Mouse (Mus musculus): ENCODE measurements around the gene Ccl7. TPM values are rescaled to one million over a fixed set of nuclear protein-coding genes. Genes with fewer than 3 reads are reported as not detected.

Ccl7 gene
- polyA plus RNA-seq, 2 experiments: 0.16 to 0.33 TPM

DNA sequence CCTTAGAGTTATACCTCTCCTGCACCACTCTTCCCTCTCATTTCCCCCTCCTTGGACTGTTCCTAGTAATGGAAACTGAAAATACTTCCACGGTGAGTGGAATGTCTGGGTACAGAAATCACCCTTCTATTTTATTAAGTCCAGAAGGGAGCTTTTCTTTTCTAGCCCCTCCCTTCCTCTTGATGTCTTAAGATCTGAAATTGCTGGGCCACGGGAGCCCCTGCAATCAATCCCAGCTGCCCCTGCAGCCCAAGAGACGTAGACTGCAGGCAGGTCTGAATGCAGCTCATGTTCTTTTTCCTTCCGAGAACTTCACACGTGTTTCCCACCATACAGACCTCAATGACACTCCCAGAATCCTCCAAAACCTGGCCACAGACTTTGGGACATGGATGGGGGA is 44.9 kb upstream of the Ccl7 start:
- no peak overlapping the region for H3K4me3 ChIP-seq (ENCODE audit: insufficient read depth in 1 of 2, low read depth in 2 of 2, low read length in 2 of 2)
- H3K9me3 ChIP-seq (ENCODE audit: control insufficient read depth, low read length): no peaks in the 10 kb centered on the region
- no peak overlapping the region for H3K9ac ChIP-seq (replicated peaks)
- ATAC-seq (ENCODE audit: insufficient read depth): no peak
- no peaks in the 10 kb centered on the region for H3K4me1 ChIP-seq (replicated peaks; ENCODE audit: control insufficient read depth in 2 of 2, insufficient read depth in 2 of 2, low read length in 1 of 2)
- no peak overlapping the region for H3K4me2 ChIP-seq (ENCODE audit: low read depth)
- no peaks in the 10 kb centered on the region for H3K36me3 ChIP-seq (replicated peaks; ENCODE audit: control insufficient read depth, insufficient read depth, low read depth)
- no peaks in the 10 kb centered on the region for H3K27me3 ChIP-seq (ENCODE audit: control insufficient read depth, insufficient read depth, low read length)
- WGBS (ENCODE audit: insufficient replicate concordance): 41% methylated on average over 5 of the region's 5 CpGs
- no peak for DNase-seq (ENCODE audit: low read depth in 3 of 3, low spot score in 3 of 3)
- TF ChIP-seq EP300 (IDR thresholded peaks at IDR 0.05; ENCODE audit: low read depth): no peak
- no peak for TF ChIP-seq CTCF (IDR thresholded peaks at IDR 0.05; ENCODE audit: low read depth)
- no peak overlapping the region for H3K27ac ChIP-seq

DNA sequence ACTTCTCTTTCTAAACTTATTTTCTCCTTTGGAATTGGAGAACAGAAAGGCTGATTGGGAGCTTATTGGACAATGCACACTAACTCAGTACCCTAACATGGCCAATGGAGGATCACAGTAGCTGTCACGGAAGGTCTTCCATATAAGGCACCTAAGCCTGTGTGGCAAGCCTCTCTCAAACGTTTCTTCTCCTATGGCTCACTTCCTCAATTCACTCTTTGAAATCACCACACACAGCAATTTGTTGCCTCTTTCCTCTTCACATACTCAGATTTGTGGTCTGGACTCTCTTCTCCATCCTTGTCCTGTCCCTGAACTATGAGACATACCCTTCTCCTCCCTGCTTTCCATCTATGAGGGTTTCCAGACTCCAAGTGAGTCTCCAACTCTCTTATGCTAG is 40.7 kb upstream of the Ccl7 start:
- 17% methylated on average over 2 of the region's 2 CpGs for WGBS (ENCODE audit: insufficient replicate concordance)
- no peak overlapping the region for H3K4me2 ChIP-seq (ENCODE audit: low read depth)
- H3K27ac ChIP-seq: no peak overlapping the region
- H3K27me3 ChIP-seq (ENCODE audit: control insufficient read depth, insufficient read depth, low read length): no peaks in the 10 kb centered on the region
- H3K36me3 ChIP-seq (replicated peaks; ENCODE audit: control insufficient read depth, insufficient read depth, low read depth): no peaks in the 10 kb centered on the region
- TF ChIP-seq EP300 (IDR thresholded peaks at IDR 0.05; ENCODE audit: low read depth) (no peak), CTCF (IDR thresholded peaks at IDR 0.05; ENCODE audit: low read depth) (no peak)
- H3K4me1 ChIP-seq (replicated peaks; ENCODE audit: control insufficient read depth in 2 of 2, insufficient read depth in 2 of 2, low read length in 1 of 2): peaks cover 0 to 6% of the 10 kb centered on the region in 2 experiments; a peak in 2 of 4 replicates
- DNase-seq (ENCODE audit: low read depth in 3 of 3, low spot score in 3 of 3): no peak
- ATAC-seq (ENCODE audit: insufficient read depth): no peak
- no peak overlapping the region for H3K9ac ChIP-seq (replicated peaks)
- no peaks in the 10 kb centered on the region for H3K9me3 ChIP-seq (ENCODE audit: control insufficient read depth, low read length)
- no peak overlapping the region for H3K4me3 ChIP-seq (ENCODE audit: insufficient read depth in 1 of 2, low read depth in 2 of 2, low read length in 2 of 2)

GRCm38 (mm10) chr11:82006796-82007423 is 38.6 kb upstream of the Ccl7 start:
- TF ChIP-seq CTCF (IDR thresholded peaks at IDR 0.05; ENCODE audit: low read depth): no peak
- no peak for TF ChIP-seq EP300 (IDR thresholded peaks at IDR 0.05; ENCODE audit: low read depth)
- Histone ChIP-seq H3K27me3 (ENCODE audit: control insufficient read depth, insufficient read depth, low read length) (no peaks in the 10 kb centered on the region), H3K27ac (no peak overlapping the region), H3K36me3 (replicated peaks; ENCODE audit: control insufficient read depth, insufficient read depth, low read depth) (no peaks in the 10 kb centered on the region), H3K4me2 (ENCODE audit: low read depth) (peak overlapping the region; percentile 6; the same call in 1 of the 2 replicates), H3K4me3 (ENCODE audit: insufficient read depth in 1 of 2, low read depth in 2 of 2, low read length in 2 of 2) (no peak overlapping the region), H3K4me1 (replicated peaks; ENCODE audit: control insufficient read depth in 2 of 2, insufficient read depth in 2 of 2, low read length in 1 of 2) (peaks cover 0 to 9% of the 10 kb centered on the region in 2 experiments; a peak in 2 of 4 replicates), H3K9me3 (ENCODE audit: control insufficient read depth, low read length) (no peaks in the 10 kb centered on the region), H3K9ac (replicated peaks) (no peak overlapping the region)
- peak in 1 of 3 experiments; percentile 15 for DNase-seq (ENCODE audit: low read depth in 3 of 3, low spot score in 3 of 3)
- WGBS (ENCODE audit: insufficient replicate concordance): 10% methylated on average over 12 of the region's 12 CpGs
- ATAC-seq (ENCODE audit: insufficient read depth): no peak

GRCm38 (mm10) chr11:82010115-82010514 is 35.4 kb upstream of the Ccl7 start:
- ATAC-seq (ENCODE audit: insufficient read depth) (no peak), DNase-seq (ENCODE audit: low read depth in 3 of 3, low spot score in 3 of 3) (no peak)
- H3K27ac ChIP-seq: no peak overlapping the region
- H3K4me1 ChIP-seq (replicated peaks; ENCODE audit: control insufficient read depth in 2 of 2, insufficient read depth in 2 of 2, low read length in 1 of 2): peaks cover 0 to 9% of the 10 kb centered on the region in 2 experiments; a peak in 2 of 4 replicates
- no peak overlapping the region for H3K4me2 ChIP-seq (ENCODE audit: low read depth)
- no peak overlapping the region for H3K4me3 ChIP-seq (ENCODE audit: insufficient read depth in 1 of 2, low read depth in 2 of 2, low read length in 2 of 2)
- no peaks in the 10 kb centered on the region for H3K27me3 ChIP-seq (ENCODE audit: control insufficient read depth, insufficient read depth, low read length)
- 57% methylated on average over 3 of the region's 3 CpGs for WGBS (ENCODE audit: insufficient replicate concordance)
- TF ChIP-seq CTCF (IDR thresholded peaks at IDR 0.05; ENCODE audit: low read depth): no peak
- TF ChIP-seq EP300 (IDR thresholded peaks at IDR 0.05; ENCODE audit: low read depth): no peak
- no peaks in the 10 kb centered on the region for H3K9me3 ChIP-seq (ENCODE audit: control insufficient read depth, low read length)
- H3K36me3 ChIP-seq (replicated peaks; ENCODE audit: control insufficient read depth, insufficient read depth, low read depth): no peaks in the 10 kb centered on the region
- H3K9ac ChIP-seq (replicated peaks): no peak overlapping the region

- no peaks in the 10 kb centered on the region for H3K36me3 ChIP-seq (replicated peaks; ENCODE audit: control insufficient read depth, insufficient read depth, low read depth)
- TF ChIP-seq CTCF (IDR thresholded peaks at IDR 0.05; ENCODE audit: low read depth): no peak
- TF ChIP-seq EP300 (IDR thresholded peaks at IDR 0.05; ENCODE audit: low read depth): no peak
- H3K27me3 ChIP-seq (ENCODE audit: control insufficient read depth, insufficient read depth, low read length): no peaks in the 10 kb centered on the region
- no peak overlapping the region for H3K9ac ChIP-seq (replicated peaks)
- no peak for ATAC-seq (ENCODE audit: insufficient read depth)
- no peak for DNase-seq (ENCODE audit: low read depth in 3 of 3, low spot score in 3 of 3)
- no peak overlapping the region for H3K4me2 ChIP-seq (ENCODE audit: low read depth)
- no peak overlapping the region for H3K4me3 ChIP-seq (ENCODE audit: insufficient read depth in 1 of 2, low read depth in 2 of 2, low read length in 2 of 2)
- H3K27ac ChIP-seq: no peak overlapping the region
- WGBS (ENCODE audit: insufficient replicate concordance): 48% methylated on average over 8 of the region's 8 CpGs
- H3K4me1 ChIP-seq (replicated peaks; ENCODE audit: control insufficient read depth in 2 of 2, insufficient read depth in 2 of 2, low read length in 1 of 2): peaks cover 0 to 8% of the 10 kb centered on the region in 2 experiments; a peak in 2 of 4 replicates
- H3K9me3 ChIP-seq (ENCODE audit: control insufficient read depth, low read length): no peaks in the 10 kb centered on the region
Measured at GRCm38 (mm10) chr11:82011411-82012193, 33.9 kb upstream of the Ccl7 start.

Measured in liver, embryonic 14.5 days (tissue).